Mouse (Mus musculus): Measurements from ENCODE around the gene Abhd11.

The Abhd11 gene

GRCm38 (mm10) chr5:134986298-134987268 lies 22.4 kb upstream of the Abhd11 start:
- DNase-seq (ENCODE audit: extremely low spot score, low spot score): peak; percentile 46

GRCm38 (mm10) chr5:134989166-134989565 lies 19.8 kb upstream of the Abhd11 start:
- no peak for DNase-seq (ENCODE audit: extremely low spot score, low spot score)

- no peak for DNase-seq (ENCODE audit: extremely low spot score, low spot score)
Observed at GRCm38 (mm10) chr5:134989741-134990140, 19.2 kb upstream of the Abhd11 start.

GRCm38 (mm10) chr5:134992566-134992965 lies 16.4 kb upstream of the Abhd11 start:
- DNase-seq (ENCODE audit: extremely low spot score, low spot score): no peak

- no peak for DNase-seq (ENCODE audit: extremely low spot score, low spot score)
Observed at GRCm38 (mm10) chr5:134998359-134998758, 10.6 kb upstream of the Abhd11 start.

- DNase-seq (ENCODE audit: extremely low spot score, low spot score): no peak
Observed at GRCm38 (mm10) chr5:134999797-135000196, 9.2 kb upstream of the Abhd11 start.

GRCm38 (mm10) chr5:135000751-135001150 lies 8.2 kb upstream of the Abhd11 start:
- no peak for DNase-seq (ENCODE audit: extremely low spot score, low spot score)

GRCm38 (mm10) chr5:135001309-135001708 lies 7.6 kb upstream of the Abhd11 start:
- DNase-seq (ENCODE audit: extremely low spot score, low spot score): peak; percentile 65

- no peak for DNase-seq (ENCODE audit: extremely low spot score, low spot score)
Observed at GRCm38 (mm10) chr5:135002151-135002550, 6.8 kb upstream of the Abhd11 start.

- DNase-seq (ENCODE audit: extremely low spot score, low spot score): no peak
Observed at GRCm38 (mm10) chr5:135007802-135008571, 965 bp upstream of the Abhd11 start.

- peak; percentile 90 for DNase-seq (ENCODE audit: extremely low spot score, low spot score)
Observed at GRCm38 (mm10) chr5:135009590-135010319, 803 bp downstream of the Abhd11 start.

- DNase-seq (ENCODE audit: extremely low spot score, low spot score): no peak
Observed at GRCm38 (mm10) chr5:135010320-135010709, 1.4 kb downstream of the Abhd11 start.

- no peak for DNase-seq (ENCODE audit: extremely low spot score, low spot score)
Observed at GRCm38 (mm10) chr5:135010841-135011743, 2.1 kb downstream of the Abhd11 start.

- peak; percentile 41 for DNase-seq (ENCODE audit: extremely low spot score, low spot score)
Observed at GRCm38 (mm10) chr5:135011809-135012613, 3.1 kb downstream of the Abhd11 start.

GRCm38 (mm10) chr5:135012671-135013441 lies 3.9 kb downstream of the Abhd11 start:
- peak; percentile 83 for DNase-seq (ENCODE audit: extremely low spot score, low spot score)

- peak; percentile 81 for DNase-seq (ENCODE audit: extremely low spot score, low spot score)
Observed at GRCm38 (mm10) chr5:135015497-135015896, 6.5 kb downstream of the Abhd11 start.

- DNase-seq (ENCODE audit: extremely low spot score, low spot score): no peak
Observed at GRCm38 (mm10) chr5:135016224-135016759, 7.3 kb downstream of the Abhd11 start.

GRCm38 (mm10) chr5:135021814-135022213 lies 12.9 kb downstream of the Abhd11 start:
- no peak for DNase-seq (ENCODE audit: extremely low spot score, low spot score)

All from neural tube, embryonic 10.5 days (tissue).